Mouse (Mus musculus) liver, adult 2 months (tissue): Measurements from ENCODE around the gene Ppm1g.

ENCODE experiments used
- CTCF ChIP-seq: fragments of 200-500 bp; IDR thresholded peaks from 2 replicates; pipeline ENCODE4 v1.5.1; 2011; ENCODE audit warnings: low read depth, low read length, control low read depth
- POLR2A ChIP-seq: fragments of 200-500 bp; IDR thresholded peaks from 2 replicates; pipeline ENCODE4 v1.6.1; 2011; ENCODE audit warnings: low read length, control low read depth; ENCODE audit not compliant: insufficient read depth; ENCODE audit errors: extremely low read depth

DNA sequence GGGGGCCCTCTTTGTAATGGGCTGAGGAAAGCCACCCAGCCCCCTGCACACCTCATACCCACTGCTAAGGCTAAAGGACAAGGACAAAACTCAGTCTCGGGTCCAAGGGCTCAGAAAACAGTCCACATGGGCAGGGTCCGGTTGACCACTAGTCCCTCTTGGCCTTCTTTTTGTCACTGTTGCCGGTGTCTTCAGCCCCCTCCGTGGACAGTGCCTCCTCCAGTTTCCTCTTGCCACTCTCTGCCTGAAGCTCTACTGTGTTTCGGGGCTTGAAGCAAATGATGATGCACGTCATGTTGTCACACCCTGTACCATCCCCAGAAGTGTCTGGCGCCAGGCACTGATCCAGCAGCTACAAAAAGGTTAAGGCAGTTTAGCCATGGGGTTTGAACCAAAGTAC lies 17.6 kb downstream of the Ppm1g start:
- TF ChIP-seq POLR2A (no peak), CTCF (no peak)
